Mouse (Mus musculus): ENCODE measurements around the gene Ctsf. TPM values are rescaled to one million over a fixed set of nuclear protein-coding genes. Genes with fewer than 3 reads are reported as not detected.
A peak's percentile ranks its signal among the peaks of the same experiment; 100 is the strongest.

The Ctsf gene
- total RNA-seq, 2 experiments from 2014 or later, result 103 to 112 TPM

DNA sequence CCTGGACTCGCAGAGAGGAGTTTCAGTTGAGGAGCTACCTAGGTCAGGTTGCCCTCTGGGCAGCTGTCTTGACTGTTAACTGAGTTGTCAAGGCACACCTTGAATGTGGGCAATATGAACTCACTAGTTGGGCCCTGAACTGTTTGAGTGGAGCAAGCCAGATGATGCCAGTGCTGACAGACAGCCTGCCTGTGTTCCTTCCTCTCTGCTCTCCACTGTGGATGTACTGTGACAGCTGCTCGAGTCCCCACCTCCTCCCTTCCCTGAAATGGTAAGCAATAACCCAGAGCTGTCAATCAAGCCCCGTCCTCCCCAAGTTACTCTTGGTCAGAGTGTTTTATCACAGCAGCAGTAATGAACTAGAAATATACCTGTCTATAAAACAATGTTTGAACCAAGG is 45.0 kb downstream of the Ctsf start:
- intact Hi-C loops (cut with DNase I), result no loop called here
- no peak for DNase-seq (ENCODE audit: low spot score in 2 of 2)

DNA sequence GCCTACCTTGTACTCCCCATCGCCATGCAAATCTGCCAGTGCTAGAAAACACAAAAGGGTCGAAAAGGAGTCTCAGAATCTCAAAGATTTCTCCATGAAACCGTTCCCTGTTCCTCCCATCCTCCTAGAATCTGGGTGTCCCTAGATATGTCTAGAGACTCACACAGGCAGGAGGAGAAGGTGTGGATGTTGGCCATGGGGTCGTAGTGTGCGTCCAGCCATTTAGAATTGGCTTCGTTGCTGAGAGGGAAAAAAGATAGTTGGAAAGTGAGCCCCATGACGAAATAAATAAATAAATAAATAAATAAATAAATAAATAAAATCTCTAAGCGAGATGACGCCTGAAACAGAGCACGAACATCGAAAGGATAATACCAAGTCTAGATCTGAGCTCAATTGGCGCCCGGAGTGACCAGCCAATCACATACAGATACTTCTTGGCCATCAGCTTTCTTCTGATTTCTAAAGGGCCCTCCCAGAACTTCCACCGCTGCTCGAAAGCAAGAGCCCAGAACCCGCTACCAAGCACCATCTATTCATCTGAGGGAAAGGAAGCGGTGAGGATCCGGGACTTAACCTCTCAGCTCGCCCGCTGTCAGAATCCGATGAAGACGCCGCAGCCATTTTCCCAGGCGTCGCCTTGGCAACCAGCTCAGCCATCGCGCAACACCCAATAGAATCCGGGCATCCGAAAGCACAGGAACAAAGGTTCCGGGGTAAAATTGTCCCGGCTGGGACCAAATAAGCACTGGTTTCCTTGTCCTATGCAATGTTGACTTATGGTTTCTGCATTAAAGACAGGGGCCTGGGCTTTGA is 51.3 kb downstream of the Ctsf start, which contains the start of gene Bbs1:
TSS of gene Bbs1 (minus strand) at position 650 of the 816 bp plus-strand sequence.
- DNase-seq (ENCODE audit: low spot score in 2 of 2), result peak; percentile 81 to 82
- intact Hi-C loops (cut with DNase I), result loop anchor here (5.0 kb wide), 2 partner anchors 149 to 279 kb away; partner anchors contain the start of genes Rbm4b and Rce1

DNA sequence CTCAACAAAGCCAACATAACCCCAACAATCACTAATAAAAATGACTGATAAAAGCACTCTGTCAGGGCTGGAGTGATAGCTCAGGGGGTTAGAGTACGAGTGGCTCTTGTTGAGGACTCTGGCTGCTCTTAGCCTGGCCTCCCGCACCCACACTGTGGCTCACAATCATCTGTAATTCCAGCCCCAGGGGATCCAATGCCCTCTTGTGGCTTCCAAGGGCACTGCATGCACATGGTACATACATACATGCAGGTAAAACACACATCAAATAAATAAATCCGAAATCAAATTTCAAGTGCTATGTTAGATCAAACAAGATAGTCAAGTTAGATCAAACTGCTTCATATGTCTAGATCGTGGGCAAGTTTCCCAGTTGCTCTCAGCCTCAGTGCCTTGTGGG is 53.2 kb downstream of the Ctsf start:
- DNase-seq (ENCODE audit: low spot score in 2 of 2), result no peak
- intact Hi-C loops (cut with DNase I), result loop anchor here (5.0 kb wide), 2 partner anchors 151 to 281 kb away; partner anchors contain the start of genes Rbm4b and Rce1

DNA sequence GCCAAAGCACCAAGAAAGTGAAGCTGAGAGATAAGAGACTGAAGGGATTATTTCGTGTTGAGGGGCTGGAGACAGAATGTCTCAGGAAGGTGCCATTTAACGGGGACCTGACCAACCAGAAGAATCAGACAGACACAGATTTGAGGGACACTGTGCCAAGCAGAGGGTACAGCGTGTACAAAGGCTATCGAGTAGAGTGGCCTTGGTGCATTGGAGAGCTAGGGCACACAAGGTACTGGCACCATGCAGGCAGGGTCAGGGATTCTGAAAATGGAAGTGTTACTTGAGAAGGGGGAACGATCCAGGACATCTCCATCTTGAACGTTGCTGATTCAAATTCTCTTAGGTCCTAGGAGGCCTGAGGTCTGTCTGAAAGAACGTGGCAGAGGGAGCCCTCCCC is 54.4 kb downstream of the Ctsf start:
- intact Hi-C loops (cut with DNase I), result loop anchor here (5.0 kb wide), 2 partner anchors 152 to 282 kb away; partner anchors contain the start of genes Rbm4b and Rce1
- no peak for DNase-seq (ENCODE audit: low spot score in 2 of 2)

Other genes starting within 250 kb of the Ctsf start
- gene Lrfn4, start 239.5 kb upstream of the Ctsf start, total RNA-seq (2021), result 10 to 100 TPM; 43.2 to 48.6 TPM
- 10 to 100 TPM; 26.1 to 26.6 TPM for gene Rce1, start 229.5 kb upstream of the Ctsf start, total RNA-seq (2021)
- 1 to 10 TPM; 1.4 to 2.3 TPM for gene Gm960, start 156.5 kb upstream of the Ctsf start, total RNA-seq (2021)
- 100 to 1,000 TPM; 587 to 665 TPM for gene Sptbn2, start 144.0 kb upstream of the Ctsf start, total RNA-seq (2021)
- gene Rbm4b, start 98.6 kb upstream of the Ctsf start, total RNA-seq (2021), result 10 to 100 TPM; 16.6 to 18.0 TPM
- gene Rbm4, start 61.2 kb upstream of the Ctsf start, total RNA-seq (2021), result 10 to 100 TPM; 87.3 to 95.7 TPM
- 10 to 100 TPM; 17.6 to 23.7 TPM for gene Gm21992, start 43.5 kb upstream of the Ctsf start, total RNA-seq (2021)
- 10 to 100 TPM; 47.1 to 55.2 TPM for gene Rbm14, start 43.5 kb upstream of the Ctsf start, total RNA-seq (2021)
- gene Ccs, start 15.8 kb upstream of the Ctsf start, total RNA-seq (2021), result 10 to 100 TPM; 33.1 to 37.5 TPM
- 1 to 10 TPM; 2.8 to 3.1 TPM for gene Ccdc87, start 15.8 kb upstream of the Ctsf start, total RNA-seq (2021)
- 1 to 10 TPM; 1.6 to 2.2 TPM for gene Actn3, start 22.8 kb downstream of the Ctsf start, total RNA-seq (2021)
- gene Zdhhc24, start 23.5 kb downstream of the Ctsf start, total RNA-seq (2021), result 10 to 100 TPM; 24.6 to 26.3 TPM
- 10 to 100 TPM; 42.1 to 47.8 TPM for gene Bbs1, start 51.5 kb downstream of the Ctsf start, total RNA-seq (2021)
- gene Dpp3, start 73.2 kb downstream of the Ctsf start, total RNA-seq (2021), result 10 to 100 TPM; 41.2 to 42.6 TPM
- 10 to 100 TPM; 25.4 to 32.9 TPM for gene Peli3, start 88.0 kb downstream of the Ctsf start, total RNA-seq (2021)
- 10 to 100 TPM; 50.8 to 64.8 TPM for gene Mrpl11, start 107.0 kb downstream of the Ctsf start, total RNA-seq (2021)
- gene Npas4, start 135.2 kb downstream of the Ctsf start, total RNA-seq (2021), result 10 to 100 TPM; 13.7 to 30.9 TPM
- 10 to 100 TPM; 15.0 to 17.2 TPM for gene Slc29a2, start 168.7 kb downstream of the Ctsf start, total RNA-seq (2021)
- 100 to 1,000 TPM; 118 to 135 TPM for gene B4gat1, start 183.7 kb downstream of the Ctsf start, total RNA-seq (2021)
- 1 to 10 TPM; 4.6 to 6.1 TPM for gene AC124502.3, start 183.8 kb downstream of the Ctsf start, total RNA-seq (2021)
- 10 to 100 TPM; 22.7 to 25.6 TPM for gene Brms1, start 186.2 kb downstream of the Ctsf start, total RNA-seq (2021)
- gene Rin1, start 195.4 kb downstream of the Ctsf start, total RNA-seq (2021), result 10 to 100 TPM; 70.3 to 88.1 TPM
- gene Cd248, start 212.9 kb downstream of the Ctsf start, total RNA-seq (2021), result 1 to 10 TPM; 4.6 to 5.1 TPM
- 100 to 1,000 TPM; 152 to 188 TPM for gene Tmem151a, start 230.4 kb downstream of the Ctsf start, total RNA-seq (2021)
- 10 to 100 TPM; 24.8 to 26.1 TPM for gene Yif1a, start 233.4 kb downstream of the Ctsf start, total RNA-seq (2021)
- 100 to 1,000 TPM; 260 to 267 TPM for gene Cnih2, start 243.4 kb downstream of the Ctsf start, total RNA-seq (2021)